Mouse (Mus musculus) olfactory bulb, adult 2 months (tissue): Measurements from ENCODE around the gene Axdnd1.

Experiments used
- CTCF ChIP-seq: fragments of 200-500 bp; IDR thresholded peaks from 2 replicates; pipeline ENCODE4 v1.5.1; 2012; ENCODE audit warnings: low read depth, mild to moderate bottlenecking, low read length, moderate library complexity; ENCODE audit not compliant: insufficient read depth
- POLR2A ChIP-seq: fragments of 200-500 bp; IDR thresholded peaks from 2 replicates; pipeline ENCODE4 v1.6.1; 2012; ENCODE audit warnings: mild to moderate bottlenecking, low read depth, low read length, moderate library complexity; ENCODE audit not compliant: insufficient read depth

DNA sequence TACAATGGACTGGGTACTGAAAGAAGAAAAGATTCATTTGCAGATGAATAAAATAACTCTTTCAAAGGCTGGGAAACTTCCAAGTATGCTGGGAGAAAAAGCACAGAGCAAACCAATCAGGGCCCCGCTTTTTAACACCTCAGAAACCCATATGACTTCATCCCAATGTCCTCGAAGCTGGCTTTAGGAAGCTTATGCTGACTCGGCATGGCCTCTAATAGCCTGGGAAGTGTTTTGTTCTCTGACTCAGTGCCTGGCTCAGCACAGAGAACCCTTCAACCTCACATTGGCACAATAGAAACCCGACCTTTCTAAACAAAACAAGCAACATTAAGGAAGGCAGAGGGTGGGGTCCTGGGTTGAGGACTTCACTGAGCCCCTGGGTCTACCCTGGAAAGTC is 29.5 kb upstream of the Axdnd1 start:
- TF ChIP-seq POLR2A = no peak
- no peak for TF ChIP-seq CTCF
